In genomic region chr16:98026186-98026585, GRCm38 (mm10) we compare ENCODE assay signal across 4 mouse cellular contexts.
A peak's percentile ranks its signal among the peaks of the same experiment; 100 is the strongest.
DNase-seq lines count a peak whose midpoint lies in the region.

No protein-coding gene starts in this region.

- peak; percentile 10 for DNase-seq in ES-CJ7 (ENCODE audit: low read depth, low spot score)
- DNase-seq in R1 (ENCODE audit: low read depth, low spot score) = peak; percentile 75
- DNase-seq in ZHBTc4 (ENCODE audit: low read depth, low spot score) = peak; percentile 40
- peak; percentile 86 for DNase-seq in heart, adult 11 months

Comparison
In these comparisons a context has a peak if more than half of its experiments do, and no peak if none do; other contexts are left out.
1. Peak in every context shown above with its lines: DNase-seq.
2. DNase-seq: peak in every context shown above with its lines; median percentile 86 in heart, adult 11 months; 75 in R1; 40 in ZHBTc4; 10 in ES-CJ7.